Mouse (Mus musculus) brain, embryonic 14.5 days (tissue): ENCODE results near the gene Map2k2.

Experiments
- CTCF ChIP-seq: fragments of 200-500 bp; IDR thresholded peaks from 2 replicates; pipeline ENCODE4 v1.5.1; 2012; ENCODE audit warnings: inconsistent platforms, mild to moderate bottlenecking, moderate library complexity, borderline replicate concordance; ENCODE audit not compliant: insufficient read depth, insufficient read length; ENCODE audit errors: extremely low read depth
- POLR2A ChIP-seq: fragments of 200-500 bp; IDR thresholded peaks from 2 replicates; pipeline ENCODE4 v1.6.1; 2012; ENCODE audit warnings: mild to moderate bottlenecking, inconsistent platforms, borderline replicate concordance; ENCODE audit not compliant: poor library complexity, insufficient read depth, insufficient read length, severe bottlenecking; ENCODE audit errors: extremely low read depth

- TF ChIP-seq CTCF (no peak), POLR2A (no peak)
Measured at GRCm38 (mm10) chr10:81144667-81145066, 39.0 kb downstream of the Map2k2 start.
